Mouse (Mus musculus): ENCODE measurements around the gene Slc15a3.

DNA sequence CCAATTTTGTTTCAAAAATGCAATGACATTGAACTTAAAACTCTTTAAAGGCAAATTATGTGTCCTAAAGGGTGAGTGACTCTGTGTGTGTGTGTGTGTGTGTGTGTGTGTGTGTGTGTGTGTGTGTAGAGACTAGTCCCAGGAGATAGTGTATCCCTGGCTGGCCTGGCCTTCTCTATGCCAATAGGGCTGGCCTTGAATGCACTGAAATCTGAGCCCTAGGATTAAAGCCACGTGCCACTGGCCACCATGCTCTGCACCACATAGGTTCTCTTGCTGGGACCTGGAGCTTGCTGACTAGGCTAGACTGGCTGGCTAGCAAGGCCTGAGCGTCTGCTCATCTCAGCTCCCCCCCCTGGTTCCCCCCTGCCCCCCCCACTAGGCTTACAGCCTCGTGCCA lies 46.5 kb upstream of the Slc15a3 start:
- TF ChIP-seq POLR2A (IDR thresholded peaks at IDR 0.05; ENCODE audit: borderline replicate concordance, extremely low read depth, insufficient read depth, insufficient read length, poor library complexity, severe bottlenecking): no peak
- TF ChIP-seq CTCF (IDR thresholded peaks at IDR 0.05; ENCODE audit: borderline replicate concordance, extremely low read depth, insufficient read depth, insufficient read length): no peak

Data from brain, embryonic 14.5 days (tissue).